Mouse (Mus musculus): ENCODE results near the gene Srsf3. TPM values are rescaled to one million over a fixed set of nuclear protein-coding genes. Genes with fewer than 3 reads are reported as not detected.

The Srsf3 gene
- total RNA-seq, 2 experiments from 2014 or later, result 486 to 734 TPM

GRCm38 (mm10) chr17:29044146-29044924 is 11.9 kb downstream of the Srsf3 start:
- 0 out of 2 replicates have a peak, but pooled peaks have one; percentile 2 for ATAC-seq (replicated peaks; ENCODE audit: poor library complexity, severe bottlenecking)

- ATAC-seq (replicated peaks; ENCODE audit: poor library complexity, severe bottlenecking), result peak; percentile 38
These were observed 12.5 kb downstream of the Srsf3 start for GRCm38 (mm10) chr17:29044925-29045319.

- peak; percentile 9 for ATAC-seq (replicated peaks; ENCODE audit: poor library complexity, severe bottlenecking)
These were observed 13.5 kb downstream of the Srsf3 start for GRCm38 (mm10) chr17:29045741-29046530.

- ATAC-seq (replicated peaks; ENCODE audit: poor library complexity, severe bottlenecking), result no peak
These were observed 14.4 kb downstream of the Srsf3 start for GRCm38 (mm10) chr17:29046863-29047262.

DNA sequence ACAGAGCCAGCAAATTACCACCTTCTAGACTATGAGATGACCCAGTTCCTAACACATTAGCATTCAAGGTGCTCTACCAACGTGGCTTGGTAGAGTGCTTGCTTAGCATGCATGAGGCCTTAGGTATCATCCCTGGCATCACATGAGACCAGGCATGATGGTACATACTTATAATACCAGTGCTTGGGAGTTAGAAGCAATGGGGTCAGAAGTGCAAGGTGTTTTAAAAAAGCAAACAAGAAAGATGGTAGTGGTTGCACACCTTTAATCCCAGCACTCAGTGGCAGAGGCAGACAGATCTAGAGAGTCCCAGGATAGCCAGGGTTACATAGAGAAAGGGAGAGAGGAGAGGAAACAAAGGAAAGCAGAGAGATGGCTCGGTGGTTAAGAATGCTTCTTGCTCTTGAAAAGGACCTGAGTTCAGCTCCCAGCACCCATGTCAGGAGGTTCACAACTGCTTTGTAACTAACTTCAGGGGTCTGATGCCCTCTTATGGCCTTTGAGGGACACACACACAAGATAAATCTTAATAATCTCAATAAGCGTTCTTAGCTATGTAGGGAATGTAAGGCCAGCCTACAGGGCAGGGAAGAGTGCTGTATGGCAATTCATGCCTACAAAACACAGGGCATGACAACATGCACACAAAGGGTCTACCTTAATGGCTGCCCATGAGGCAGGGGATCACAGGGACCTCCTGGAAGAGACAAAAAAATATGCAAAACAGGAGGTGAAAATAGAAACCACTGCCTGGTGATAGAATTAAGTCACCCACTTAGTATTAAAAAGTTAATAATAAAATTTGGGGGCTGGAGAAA is 15.5 kb downstream of the Srsf3 start:
- ATAC-seq (replicated peaks; ENCODE audit: poor library complexity, severe bottlenecking), result no peak

DNA sequence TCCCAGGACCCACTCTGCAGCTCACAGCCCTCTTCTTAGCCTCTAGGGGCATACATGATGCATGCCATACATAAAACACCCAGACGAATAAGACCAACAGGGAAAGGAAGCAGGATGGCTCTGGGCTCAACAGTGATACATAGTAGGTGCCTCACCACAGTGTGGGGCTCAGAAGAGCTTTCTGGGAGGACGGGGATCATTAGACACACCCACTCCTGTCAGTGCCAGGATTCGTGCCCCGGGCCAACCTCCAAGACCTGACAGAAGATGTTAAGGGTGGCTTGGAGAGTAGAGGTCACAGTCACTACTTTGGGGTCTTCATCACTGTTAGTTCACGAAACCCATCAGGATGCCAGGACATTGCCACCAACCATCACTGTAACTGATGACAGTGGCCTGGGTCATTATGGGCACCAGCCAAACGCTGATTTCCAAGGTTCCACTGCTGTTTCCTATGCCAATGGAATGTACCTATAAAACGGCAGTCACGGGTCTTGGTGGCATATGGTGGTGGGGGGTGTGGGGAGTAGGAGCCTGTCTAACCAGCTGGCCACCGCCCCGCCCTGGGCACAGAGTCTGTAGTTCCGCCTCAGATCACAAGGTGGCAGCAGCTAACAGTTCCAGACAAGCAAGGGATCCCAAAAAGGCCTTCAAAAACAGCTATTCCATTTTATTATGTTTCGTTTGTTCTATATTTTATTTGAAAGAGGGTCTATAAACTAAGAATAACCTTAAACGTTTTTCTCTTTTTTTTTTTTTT is 16.5 kb downstream of the Srsf3 start:
- peak; percentile 61 for ATAC-seq (replicated peaks; ENCODE audit: poor library complexity, severe bottlenecking)

- no peak for ATAC-seq (replicated peaks; ENCODE audit: poor library complexity, severe bottlenecking)
These were observed 17.1 kb downstream of the Srsf3 start for GRCm38 (mm10) chr17:29049508-29049889.

GRCm38 (mm10) chr17:29049923-29050322 is 17.5 kb downstream of the Srsf3 start:
- no peak for ATAC-seq (replicated peaks; ENCODE audit: poor library complexity, severe bottlenecking)

DNA sequence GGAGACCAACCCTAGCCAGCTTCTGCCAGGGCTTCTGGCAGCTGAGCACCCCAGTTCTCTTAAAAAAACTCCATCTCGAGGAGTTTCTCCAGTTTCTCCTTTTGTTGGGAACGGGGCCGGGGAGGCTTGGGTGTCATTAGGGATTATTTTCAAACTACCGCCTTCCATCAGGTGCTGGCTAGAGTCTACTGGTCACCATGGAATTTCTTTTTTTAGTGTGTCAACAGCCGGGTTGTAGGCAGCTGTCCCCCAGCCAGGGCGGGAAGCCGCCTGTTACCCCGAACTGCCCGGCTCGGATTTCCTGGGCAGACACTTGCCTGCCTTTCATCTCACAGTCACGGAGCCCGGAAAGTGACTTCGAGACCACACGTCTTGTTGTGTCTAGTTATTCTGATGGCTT is 18.4 kb downstream of the Srsf3 start:
- ATAC-seq (replicated peaks; ENCODE audit: poor library complexity, severe bottlenecking), result no peak

- no peak for ATAC-seq (replicated peaks; ENCODE audit: poor library complexity, severe bottlenecking)
These were observed 20.6 kb downstream of the Srsf3 start for GRCm38 (mm10) chr17:29053067-29053466.

GRCm38 (mm10) chr17:29053841-29054240 is 21.4 kb downstream of the Srsf3 start:
- peak; percentile 54 for ATAC-seq (replicated peaks; ENCODE audit: poor library complexity, severe bottlenecking)

DNA sequence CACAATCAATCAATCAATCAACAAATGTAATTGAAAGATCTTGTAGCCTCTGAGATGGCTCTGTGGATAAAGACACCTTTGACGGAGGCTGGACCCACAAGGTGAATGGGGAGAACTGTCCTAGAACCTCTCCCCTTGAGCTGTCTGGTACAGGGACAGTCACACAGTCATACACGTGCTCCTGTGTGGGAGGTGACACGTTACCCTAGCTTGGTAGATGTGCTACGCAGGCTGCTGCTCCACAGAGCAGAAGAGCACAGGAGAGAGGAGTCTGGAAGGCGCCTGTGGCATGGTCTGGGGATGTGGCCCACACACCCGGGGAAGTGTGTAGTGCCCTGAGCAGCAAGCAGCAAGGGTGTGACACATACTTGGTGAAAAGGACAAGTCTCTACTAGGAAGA is 22.0 kb downstream of the Srsf3 start:
- no peak for ATAC-seq (replicated peaks; ENCODE audit: poor library complexity, severe bottlenecking)

DNA sequence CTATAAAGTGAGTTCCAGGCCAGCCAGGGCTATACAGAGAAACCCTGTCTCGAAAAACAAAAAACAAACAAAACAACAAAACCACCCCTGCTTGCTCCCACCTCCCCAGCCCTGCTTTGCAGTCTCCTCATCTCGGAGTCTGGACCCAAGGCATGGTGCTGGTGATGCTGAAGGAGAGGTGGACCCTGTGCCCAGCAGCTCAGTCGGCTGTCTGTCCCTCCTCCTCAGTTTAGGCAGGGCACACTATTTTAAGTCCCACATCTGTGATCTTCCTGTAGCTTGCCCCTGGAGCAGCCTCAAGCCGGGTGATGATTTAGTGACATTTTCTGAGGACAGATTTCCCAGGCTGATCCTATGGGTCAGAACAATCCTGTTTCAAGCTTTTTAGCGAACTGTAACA is 23.2 kb downstream of the Srsf3 start:
- no peak for ATAC-seq (replicated peaks; ENCODE audit: poor library complexity, severe bottlenecking)

GRCm38 (mm10) chr17:29056207-29056606 is 23.8 kb downstream of the Srsf3 start:
- no peak for ATAC-seq (replicated peaks; ENCODE audit: poor library complexity, severe bottlenecking)

- ATAC-seq (replicated peaks; ENCODE audit: poor library complexity, severe bottlenecking), result peak; percentile 46
These were observed 24.3 kb downstream of the Srsf3 start for GRCm38 (mm10) chr17:29056699-29057151.

- no peak for ATAC-seq (replicated peaks; ENCODE audit: poor library complexity, severe bottlenecking)
These were observed 25.0 kb downstream of the Srsf3 start for GRCm38 (mm10) chr17:29057361-29057890.

GRCm38 (mm10) chr17:29057961-29058360 is 25.5 kb downstream of the Srsf3 start:
- no peak for ATAC-seq (replicated peaks; ENCODE audit: poor library complexity, severe bottlenecking)

- ATAC-seq (replicated peaks; ENCODE audit: poor library complexity, severe bottlenecking), result peak; percentile 8; the same call in 1 of the 2 replicates
These were observed 26.1 kb downstream of the Srsf3 start for GRCm38 (mm10) chr17:29058487-29058886.

DNA sequence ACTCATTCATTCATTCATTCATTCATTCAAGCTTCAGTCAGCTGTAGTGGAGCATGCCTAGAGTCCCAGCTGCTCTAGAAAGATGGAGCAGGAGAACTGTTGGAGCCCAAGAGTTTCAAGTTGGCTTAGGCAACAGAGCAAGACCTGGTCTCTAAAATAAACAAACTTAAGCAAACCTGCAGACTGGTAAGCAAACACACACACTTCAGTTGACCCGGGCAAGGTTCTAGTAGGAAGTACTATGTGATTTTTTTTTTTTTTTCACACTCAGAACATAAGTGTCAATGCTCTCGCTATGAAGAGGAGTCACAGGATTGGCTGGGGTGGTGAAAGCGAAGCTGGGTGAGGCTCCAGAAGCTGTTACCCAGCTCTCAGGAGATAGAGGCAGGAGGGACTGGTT is 27.2 kb downstream of the Srsf3 start:
- ATAC-seq (replicated peaks; ENCODE audit: poor library complexity, severe bottlenecking), result no peak

- no peak for ATAC-seq (replicated peaks; ENCODE audit: poor library complexity, severe bottlenecking)
These were observed 28.5 kb downstream of the Srsf3 start for GRCm38 (mm10) chr17:29060946-29061345.

Data from granulocyte monocyte progenitor cell, adult 5-6 weeks (primary cell).